Comparison of ENCODE assay signal across 8 mouse cellular contexts in the genomic region with DNA sequence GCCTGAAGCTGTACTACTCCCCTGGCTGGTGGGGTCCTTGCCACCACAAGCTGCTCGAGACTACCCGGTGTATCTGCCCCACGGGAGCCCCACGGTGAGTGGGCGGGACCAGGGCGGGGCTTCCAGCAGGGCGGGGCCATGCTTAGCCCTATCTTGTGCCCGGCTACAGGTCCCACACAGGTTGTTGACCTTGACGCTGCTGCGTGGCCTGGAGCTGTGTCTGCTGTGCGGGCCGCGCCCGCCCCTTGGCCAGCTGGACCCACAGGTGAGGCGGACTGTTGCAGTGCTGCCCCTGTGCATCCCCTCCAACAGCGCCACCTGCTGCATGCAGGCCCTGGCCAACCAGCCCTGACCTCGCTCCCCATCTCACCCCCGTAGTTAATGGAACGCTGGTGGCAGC. TPM values are rescaled to one million over a fixed set of nuclear protein-coding genes. Genes with fewer than 3 reads are reported as not detected.
DNase-seq lines count a peak whose midpoint lies in the region; ATAC-seq and TF ChIP-seq lines count a peak whose summit lies in the region.

No protein-coding gene starts in this region.

- H3K27me3 ChIP-seq in heart, embryonic 12.5 days (replicated peaks): no peaks in the 10 kb centered on the region
- no peaks in the 10 kb centered on the region for H3K27me3 ChIP-seq in CH12.LX (replicated peaks)
- H3K27me3 ChIP-seq in kidney, adult 2 months (replicated peaks; ENCODE audit: control insufficient read depth, insufficient read depth, low read length): no peaks in the 10 kb centered on the region

- H3K4me2 ChIP-seq in heart, embryonic 12.5 days: 0 out of 2 replicates have a peak overlapping the region, but pooled peaks have one; percentile 13
- no peak overlapping the region for H3K4me2 ChIP-seq in CH12.LX (ENCODE audit: insufficient read depth, low read depth, poor library complexity, severe bottlenecking)

- TF ChIP-seq CTCF in CH12.LX (conservative IDR thresholded peaks at IDR 0.05 in 1 of 2, IDR thresholded peaks at IDR 0.05 in 1 of 2; ENCODE audit: low read depth in 2 of 2, low read length in 2 of 2): peak in 1 of 2 experiments; percentile 26; a peak in 1 of 4 replicates
- peak; percentile 11; the same call in 1 of the 2 replicates for TF ChIP-seq CTCF in brain, embryonic 14.5 days (IDR thresholded peaks at IDR 0.05; ENCODE audit: borderline replicate concordance, extremely low read depth, insufficient read depth, insufficient read length)
- TF ChIP-seq CTCF in kidney, adult 2 months (conservative IDR thresholded peaks at IDR 0.05; ENCODE audit: insufficient read depth, insufficient read length, low read depth, low read length): peak; percentile 37; the same call in 1 of the 2 replicates

- no peak for TF ChIP-seq EP300 in CH12.LX (IDR thresholded peaks at IDR 0.05; ENCODE audit: low read length)

- dilution Hi-C loops in CH12.LX (cut with MboI; ENCODE audit: extremely low pct_ligation_motif_present, extremely low pct_unique_long_range_greater_than_20kb, low sequenced_read_pairs): no loop called here

- no peak for TF ChIP-seq POLR2A in CH12.LX (IDR thresholded peaks at IDR 0.05; ENCODE audit: low read depth, low read length)
- TF ChIP-seq POLR2A in brain, embryonic 14.5 days (IDR thresholded peaks at IDR 0.05; ENCODE audit: borderline replicate concordance, extremely low read depth, insufficient read depth, insufficient read length, poor library complexity, severe bottlenecking): no peak
- TF ChIP-seq POLR2A in kidney, adult 2 months (IDR thresholded peaks at IDR 0.05; ENCODE audit: low read depth, low read length): no peak

- intact Hi-C loops in heart, postnatal 36 days (cut with DNase I): loop anchor here (5.0 kb wide), 1 partner anchor 41 kb away; a partner anchor contains a TSS

- no peak for DNase-seq in heart, postnatal 36 days
- DNase-seq in CH12.LX (ENCODE audit: extremely low read depth) (peak; percentile 29), MN1 (ENCODE audit: low spot score) (no peak)
- DNase-seq in brain, embryonic 14.5 days (ENCODE audit: low read depth): no peak
- peak; percentile 61 for DNase-seq in kidney, adult 2 months
- DNase-seq in lung, postnatal 4 days: peak; percentile 45 to 56

- H3K36me3 ChIP-seq in heart, embryonic 12.5 days: peaks cover 50% of the 10 kb centered on the region
- H3K36me3 ChIP-seq in CH12.LX (replicated peaks in 1 of 2; ENCODE audit: control insufficient read depth in 1 of 2, insufficient read depth in 1 of 2, low read length in 1 of 2): peaks cover 46 to 57% of the 10 kb centered on the region in 2 experiments
- no peaks in the 10 kb centered on the region for H3K36me3 ChIP-seq in kidney, adult 2 months (ENCODE audit: control insufficient read depth, insufficient read depth, low read length)

- no peak overlapping the region for H3K27ac ChIP-seq in heart, embryonic 12.5 days (ENCODE audit: poor library complexity, severe bottlenecking)
- peak overlapping the region; percentile 27; the same call in 1 of the 2 replicates for H3K27ac ChIP-seq in CH12.LX (ENCODE audit: insufficient read depth, low read depth)
- no peak overlapping the region for H3K27ac ChIP-seq in kidney, adult 2 months (ENCODE audit: insufficient read depth, low read depth, low read length)

- peaks cover 35% of the 10 kb centered on the region for H3K4me1 ChIP-seq in heart, embryonic 12.5 days (replicated peaks)
- H3K4me1 ChIP-seq in CH12.LX (ENCODE audit: control insufficient read depth in 1 of 2, insufficient read depth in 2 of 2): peaks cover 9 to 38% of the 10 kb centered on the region in 2 experiments
- H3K4me1 ChIP-seq in kidney, adult 2 months (ENCODE audit: control insufficient read depth, insufficient read depth, low read length): peaks cover 20% of the 10 kb centered on the region; the same call in 1 of the 2 replicates

- no peaks in the 10 kb centered on the region for H3K79me2 ChIP-seq in CH12.LX (replicated peaks; ENCODE audit: control insufficient read depth, extremely low read depth, insufficient read depth, poor library complexity, severe bottlenecking)

- in situ Hi-C loops in CH12.LX (cut with MboI; ENCODE audit: low pct_ligation_motif_present, low pct_unique_long_range_greater_than_20kb, low sequenced_read_pairs): no loop called here

- no peak for TF ChIP-seq RAD21 in CH12.LX (IDR thresholded peaks at IDR 0.05; ENCODE audit: low read depth, low read length)

- H3K9ac ChIP-seq in heart, embryonic 12.5 days: no peak overlapping the region
- no peak overlapping the region for H3K9ac ChIP-seq in CH12.LX (ENCODE audit: insufficient read depth, low read depth)

- no peaks in the 10 kb centered on the region for H3K9me3 ChIP-seq in heart, embryonic 12.5 days (replicated peaks)
- H3K9me3 ChIP-seq in CH12.LX (replicated peaks; ENCODE audit: low read length): no peaks in the 10 kb centered on the region

- ATAC-seq in heart, embryonic 12.5 days (ENCODE audit: insufficient number of reproducible peaks, low FRiP score): no peak
- no peak for ATAC-seq in megakaryocyte progenitor cell, adult 5-6 weeks (replicated peaks; ENCODE audit: poor library complexity)

- 31% methylated on average over 19 of the region's 19 CpGs for WGBS in heart, embryonic 12.5 days
- WGBS in kidney, adult 2 months: 28% methylated on average over 19 of the region's 19 CpGs

- no peak overlapping the region for H3K4me3 ChIP-seq in heart, embryonic 12.5 days
- H3K4me3 ChIP-seq in CH12.LX (replicated peaks in 1 of 3; ENCODE audit: low read depth in 2 of 3, low read length in 2 of 3, poor library complexity in 1 of 3): no peak overlapping the region
- H3K4me3 ChIP-seq in kidney, adult 2 months (ENCODE audit: insufficient read depth, low read depth, low read length): no peak overlapping the region

TF ChIP-seq in CH12.LX, 34 proteins besides CTCF, POLR2A, EP300 and RAD21 (continues in another document):
- TF ChIP-seq PAX5 (IDR thresholded peaks at IDR 0.05; ENCODE audit: low read length) (no peak), ZNF384 (IDR thresholded peaks at IDR 0.05; ENCODE audit: low read depth, low read length) (no peak), ZKSCAN1 (IDR thresholded peaks at IDR 0.05; ENCODE audit: borderline replicate concordance, low read depth, low read length) (no peak), JUND (conservative IDR thresholded peaks at IDR 0.05; ENCODE audit: low read depth, low read length) (no peak), UBTF (IDR thresholded peaks at IDR 0.05; ENCODE audit: low read depth, low read length) (no peak), USF2 (conservative IDR thresholded peaks at IDR 0.05; ENCODE audit: low read depth, low read length) (no peak), MAX (IDR thresholded peaks at IDR 0.05; ENCODE audit: low read length) (no peak), NRF1 (IDR thresholded peaks at IDR 0.05; ENCODE audit: low read depth, low read length) (no peak)

RNA-seq across cellular contexts. Expression of a gene that starts 2.7 kb away (rescaled TPM):
- polyA plus RNA-seq in heart, embryonic 12.5 days (2016; fragmentation: Nextera tagmentation; extraction: Ambion mirVana): 12.0 and 12.6 TPM in 2 replicates
- total RNA-seq in heart, postnatal 36 days (2021): 10 to 100 TPM; 16.9 to 17.5 TPM
- total RNA-seq in CH12.LX (2012; rRNA removed) (12.2 and 16.9 TPM in 2 replicates), CH12.LX (2014; rRNA removed) (16.1 and 16.7 TPM in 2 replicates)
- 15.9 and 17.1 TPM in 2 replicates for polyA plus RNA-seq in CH12.LX (2012; ENCODE audit: insufficient read length, low read depth)
- 29.7 and 47.4 TPM in 2 replicates for polyA plus RNA-seq in brain, embryonic 14.5 days (2012; rRNA removed)
- 59.2 and 70.9 TPM in 2 replicates for polyA plus RNA-seq in kidney, adult 2 months (2012; rRNA removed)
- 9.8 and 10.6 TPM in 2 replicates for total RNA-seq in megakaryocyte progenitor cell, adult 5-6 weeks (2015)
- 16.6 and 19.9 TPM in 2 replicates for total RNA-seq in megakaryocyte progenitor cell, adult 5-6 weeks (2017)

RNA-seq across cellular contexts. Expression of a gene that starts 6.1 kb away (rescaled TPM):
- 76.8 and 81.2 TPM in 2 replicates for polyA plus RNA-seq in heart, embryonic 12.5 days (2016; fragmentation: Nextera tagmentation; extraction: Ambion mirVana)
- total RNA-seq in heart, postnatal 36 days (2021): 10 to 100 TPM; 76.9 to 81.1 TPM
- total RNA-seq in CH12.LX (2012; rRNA removed) (56.7 and 57.6 TPM in 2 replicates), CH12.LX (2014; rRNA removed) (18.4 and 20.8 TPM in 2 replicates)
- 67.4 and 75.4 TPM in 2 replicates for polyA plus RNA-seq in CH12.LX (2012; ENCODE audit: insufficient read length, low read depth)
- polyA plus RNA-seq in brain, embryonic 14.5 days (2012; rRNA removed): 205 and 206 TPM in 2 replicates
- polyA plus RNA-seq in kidney, adult 2 months (2012; rRNA removed): 164 and 181 TPM in 2 replicates
- total RNA-seq in megakaryocyte progenitor cell, adult 5-6 weeks (2015): 26.0 and 36.8 TPM in 2 replicates
- 11.4 and 14.5 TPM in 2 replicates for total RNA-seq in megakaryocyte progenitor cell, adult 5-6 weeks (2017)

RNA-seq across cellular contexts. Expression of a gene that starts 29.0 kb away (rescaled TPM):
- polyA plus RNA-seq in heart, embryonic 12.5 days (2016; fragmentation: Nextera tagmentation; extraction: Ambion mirVana): 308 and 321 TPM in 2 replicates
- 100 to 1,000 TPM; 158 to 183 TPM for total RNA-seq in heart, postnatal 36 days (2021)
- total RNA-seq in CH12.LX (2012; rRNA removed) (11.5 and 16.8 TPM in 2 replicates), CH12.LX (2014; rRNA removed) (5.7 and 7.8 TPM in 2 replicates)
- 15.5 and 21.0 TPM in 2 replicates for polyA plus RNA-seq in CH12.LX (2012; ENCODE audit: insufficient read length, low read depth)
- polyA plus RNA-seq in brain, embryonic 14.5 days (2012; rRNA removed): 927 and 1,026 TPM in 2 replicates
- polyA plus RNA-seq in kidney, adult 2 months (2012; rRNA removed): 212 and 221 TPM in 2 replicates
- total RNA-seq in megakaryocyte progenitor cell, adult 5-6 weeks (2015): 55.3 and 63.9 TPM in 2 replicates
- total RNA-seq in megakaryocyte progenitor cell, adult 5-6 weeks (2017): 25.5 and 41.5 TPM in 2 replicates

RNA-seq across cellular contexts. Expression of a gene that starts 30.7 kb away (rescaled TPM):
- polyA plus RNA-seq in heart, embryonic 12.5 days (2016; fragmentation: Nextera tagmentation; extraction: Ambion mirVana): 74.5 and 77.2 TPM in 2 replicates
- 10 to 100 TPM; 69.8 to 72.0 TPM for total RNA-seq in heart, postnatal 36 days (2021)
- total RNA-seq in CH12.LX (2012; rRNA removed) (53.4 and 61.1 TPM in 2 replicates), CH12.LX (2014; rRNA removed) (35.7 and 38.5 TPM in 2 replicates)
- polyA plus RNA-seq in CH12.LX (2012; ENCODE audit: insufficient read length, low read depth): 52.6 and 56.3 TPM in 2 replicates
- 165 and 185 TPM in 2 replicates for polyA plus RNA-seq in brain, embryonic 14.5 days (2012; rRNA removed)
- polyA plus RNA-seq in kidney, adult 2 months (2012; rRNA removed): 58.0 and 70.6 TPM in 2 replicates
- total RNA-seq in megakaryocyte progenitor cell, adult 5-6 weeks (2015): 36.1 and 40.4 TPM in 2 replicates
- 25.8 and 39.8 TPM in 2 replicates for total RNA-seq in megakaryocyte progenitor cell, adult 5-6 weeks (2017)

RNA-seq across cellular contexts. Expression of a gene that starts 41.7 kb away (rescaled TPM):
- polyA plus RNA-seq in heart, embryonic 12.5 days (2016; fragmentation: Nextera tagmentation; extraction: Ambion mirVana): 23.3 and 27.0 TPM in 2 replicates
- total RNA-seq in heart, postnatal 36 days (2021): 10 to 100 TPM; 18.6 to 21.1 TPM
- total RNA-seq in CH12.LX (2012; rRNA removed) (35.9 and 41.6 TPM in 2 replicates), CH12.LX (2014; rRNA removed) (14.8 and 15.3 TPM in 2 replicates)
- 20.7 and 22.2 TPM in 2 replicates for polyA plus RNA-seq in CH12.LX (2012; ENCODE audit: insufficient read length, low read depth)
- 33.1 and 42.3 TPM in 2 replicates for polyA plus RNA-seq in brain, embryonic 14.5 days (2012; rRNA removed)
- 44.9 and 53.4 TPM in 2 replicates for polyA plus RNA-seq in kidney, adult 2 months (2012; rRNA removed)
- 43.4 and 49.9 TPM in 2 replicates for total RNA-seq in megakaryocyte progenitor cell, adult 5-6 weeks (2015)
- 60.7 and 69.8 TPM in 2 replicates for total RNA-seq in megakaryocyte progenitor cell, adult 5-6 weeks (2017)

Comparison
In these comparisons a context has a peak if more than half of its experiments do, and no peak if none do; other contexts are left out.
1. DNase-seq: peak in CH12.LX (single experiment), kidney, adult 2 months (single experiment) and lung, postnatal 4 days (2 of 2); none in heart, postnatal 36 days (0 of 2), brain, embryonic 14.5 days (single experiment) and MN1 (single experiment).